Mouse (Mus musculus) midbrain, postnatal 0 days (tissue): ENCODE measurements around the gene Sorbs1. TPM values are rescaled to one million over a fixed set of nuclear protein-coding genes. Genes with fewer than 3 reads are reported as not detected.

Experiments
- ATAC-seq: fragments of 200-750 bp; cut with Nextera tagmentation; 2 replicates; pipeline ENCODE4 v1.8.0; 2017; ENCODE audit warnings: moderate number of reproducible peaks, mild to moderate bottlenecking, moderate TSS enrichment, moderate library complexity; ENCODE audit not compliant: low FRiP score
- DNase-seq: peaks from one replicate; pipeline ENCODE4 v3.0.0-alpha.2; 2015; ENCODE audit warnings: low spot score
- H3K27ac ChIP-seq: fragments of 300-500 bp; sonication (generic); 2 replicates; pipeline ENCODE4 v1.5.1; 2014; ENCODE audit warnings: low read depth, mild to moderate bottlenecking, low read length, mixed read lengths
- H3K27me3 ChIP-seq: fragments of 300-500 bp; sonication (generic); 2 replicates; pipeline ENCODE4 v1.6.1; 2014; ENCODE audit warnings: low read length, control low read depth, mixed read lengths; ENCODE audit not compliant: insufficient read depth
- H3K36me3 ChIP-seq: fragments of 300-500 bp; sonication (generic); 2 replicates; pipeline ENCODE4 v1.6.1; 2014; ENCODE audit warnings: low read length, control low read depth, mixed read lengths; ENCODE audit not compliant: insufficient read depth
- H3K4me1 ChIP-seq: fragments of 300-500 bp; sonication (generic); 2 replicates; pipeline ENCODE4 v1.6.1; 2014; ENCODE audit warnings: mild to moderate bottlenecking, control low read depth, antibody characterized with exemption, low read length, mixed read lengths; ENCODE audit not compliant: insufficient read depth
- H3K4me2 ChIP-seq: fragments of 300-500 bp; sonication (generic); 2 replicates; pipeline ENCODE4 v1.6.1; 2014; ENCODE audit warnings: low read depth, mild to moderate bottlenecking, low read length, mixed read lengths; ENCODE audit not compliant: poor library complexity, severe bottlenecking
- H3K4me3 ChIP-seq: fragments of 300-500 bp; sonication (generic); 2 replicates; pipeline ENCODE4 v1.5.1; 2014; ENCODE audit warnings: low read depth, mild to moderate bottlenecking, low read length, moderate library complexity
- H3K9ac ChIP-seq: fragments of 300-500 bp; sonication (generic); replicated peaks from 2 replicates; pipeline ENCODE4 v1.6.1; 2014; ENCODE audit warnings: mild to moderate bottlenecking, low read length, moderate library complexity, mixed read lengths; ENCODE audit not compliant: poor library complexity, severe bottlenecking
- H3K9me3 ChIP-seq: fragments of 300-500 bp; sonication (generic); 2 replicates; pipeline ENCODE4 v1.6.1; 2016; ENCODE audit warnings: low read length, control low read depth
- CTCF ChIP-seq: IDR thresholded peaks from 2 replicates; pipeline ENCODE4 v1.5.1; 2016; ENCODE audit warnings: antibody characterized with exemption, mild to moderate bottlenecking
- WGBS: fragments of 180-500 bp; shearing (Covaris S2); extraction: QIAGEN DNeasy Blood & Tissue Kit; methylation state at CpG from one replicate; pipeline ENCODE4 v1.1.7; 2014; 5-methylcytosine and 5-hydroxymethylcytosine counted together
- polyA plus RNA-seq: library from polyadenylated mRNA; unstranded; fragments of >200 nt; fragmentation: Nextera tagmentation; extraction: Ambion mirVana; gene quantifications from 2 replicates; pipeline ENCODE4 v1.2.1, GENCODE M21; 2015
- total RNA-seq: library from RNA; depleted of rRNA; stranded (reverse); fragments of >200 nt; gene quantifications from 2 replicates; pipeline ENCODE4 v1.2.3, GENCODE M21; 2014

The Sorbs1 gene
- total and polyA plus RNA-seq, 2 experiments from 2014 or later, result 53.1 to 60.4 TPM

DNA sequence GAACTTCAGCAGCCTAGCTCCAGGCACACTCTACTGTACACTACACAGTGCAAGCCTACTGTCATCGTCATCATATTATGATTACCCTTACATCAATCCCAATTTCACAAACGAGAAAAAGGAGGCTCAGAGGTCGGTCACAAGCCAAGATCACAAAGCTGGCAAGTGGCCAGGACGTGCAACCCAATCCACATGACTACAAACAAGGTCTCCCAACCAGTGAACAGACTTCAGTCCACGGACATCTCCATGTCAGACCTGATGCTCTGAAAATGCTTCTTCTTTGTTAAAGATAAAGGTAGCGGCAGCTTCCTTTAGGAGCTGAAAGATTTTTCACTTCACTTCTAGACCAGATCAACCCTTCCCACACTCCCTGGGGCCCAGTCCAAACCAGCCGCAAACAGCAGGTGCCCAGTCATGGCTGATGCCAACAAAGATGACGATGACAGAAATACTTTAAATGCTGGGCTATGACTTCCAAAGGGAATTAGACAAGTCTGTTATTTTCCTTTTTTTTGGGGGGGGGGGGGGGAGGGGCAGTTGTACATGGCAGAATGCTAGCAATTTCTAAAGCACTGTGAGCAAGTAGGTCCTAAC lies 80.2 kb downstream of the Sorbs1 start:
- whole genome bisulfite sequencing, result 50% methylated on average over 8 of the region's 8 CpGs
- Histone ChIP-seq H3K9ac (no peak overlapping the region), H3K27ac (peak overlapping the region; percentile 75), H3K27me3 (no peaks in the 10 kb centered on the region), H3K36me3 (peaks cover 2% of the 10 kb centered on the region; the same call in 1 of the 2 replicates), H3K4me2 (no peak overlapping the region), H3K9me3 (no peaks in the 10 kb centered on the region), H3K4me3 (no peak overlapping the region), H3K4me1 (peaks cover 15% of the 10 kb centered on the region)
- 0 out of 2 replicates have a peak, but pooled peaks have one; percentile 6 for ATAC-seq
- no peak for TF ChIP-seq CTCF
- DNase-seq, result no peak

- H3K27ac ChIP-seq, result no peak overlapping the region
- peaks cover 7% of the 10 kb centered on the region; the same call in 1 of the 2 replicates for H3K4me1 ChIP-seq
- no peak for ATAC-seq
- 79% methylated on average over 4 of the region's 4 CpGs for WGBS
- no peak for DNase-seq
- no peak overlapping the region for H3K4me3 ChIP-seq
- H3K9me3 ChIP-seq, result no peaks in the 10 kb centered on the region
- H3K9ac ChIP-seq, result no peak overlapping the region
- H3K36me3 ChIP-seq, result peaks cover 2% of the 10 kb centered on the region; the same call in 1 of the 2 replicates
- no peaks in the 10 kb centered on the region for H3K27me3 ChIP-seq
- no peak for TF ChIP-seq CTCF
- H3K4me2 ChIP-seq, result no peak overlapping the region
Measured at GRCm38 (mm10) chr19:40431969-40432368, 81.6 kb downstream of the Sorbs1 start.

DNA sequence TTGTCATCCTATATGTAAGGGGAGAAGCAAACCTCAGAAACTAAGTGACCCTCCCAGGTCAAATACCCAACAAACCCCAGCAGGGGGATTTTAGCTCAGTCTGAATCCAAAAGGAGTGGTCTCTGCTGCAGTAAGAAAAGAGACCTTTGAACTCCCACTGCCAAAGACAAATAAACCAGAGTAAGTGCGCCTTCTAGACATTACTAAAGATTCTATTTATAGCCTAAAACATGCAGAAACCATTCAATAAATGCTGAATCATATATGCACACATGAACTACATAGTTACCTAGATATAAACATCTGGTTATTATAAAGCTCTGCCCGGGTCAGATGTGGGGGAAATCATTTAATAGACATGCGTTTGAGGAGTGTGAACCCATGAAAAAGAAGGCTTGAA lies 84.0 kb downstream of the Sorbs1 start:
- H3K36me3 ChIP-seq, result no peaks in the 10 kb centered on the region
- no peak overlapping the region for H3K4me3 ChIP-seq
- no peak overlapping the region for H3K27ac ChIP-seq
- no peaks in the 10 kb centered on the region for H3K27me3 ChIP-seq
- no peak overlapping the region for H3K9ac ChIP-seq
- DNase-seq (no peak), ATAC-seq (no peak)
- no peaks in the 10 kb centered on the region for H3K9me3 ChIP-seq
- H3K4me1 ChIP-seq, result peaks cover 3% of the 10 kb centered on the region; the same call in 1 of the 2 replicates
- no peak overlapping the region for H3K4me2 ChIP-seq
- no peak for TF ChIP-seq CTCF
- 84% methylated on average over 3 of the region's 3 CpGs for WGBS

DNA sequence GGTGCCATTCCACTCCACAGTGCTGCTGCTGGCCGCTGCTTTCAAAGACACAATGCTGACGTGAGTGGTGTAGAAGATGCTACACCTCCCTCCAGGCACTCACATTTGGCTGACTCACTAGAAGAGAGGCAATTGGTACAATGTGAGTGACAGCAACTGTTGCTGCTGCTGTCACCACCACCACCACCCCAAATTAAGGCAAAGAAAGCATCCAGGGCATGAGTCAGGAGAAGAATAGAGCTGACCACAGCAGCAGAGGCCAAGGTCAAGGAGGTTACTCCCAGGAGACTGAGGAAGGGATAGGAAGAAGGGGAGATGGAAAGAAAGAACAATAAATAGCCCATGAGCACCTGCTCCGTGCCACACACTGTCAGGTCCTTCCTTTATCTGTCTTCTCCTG lies 84.4 kb downstream of the Sorbs1 start:
- no peaks in the 10 kb centered on the region for H3K27me3 ChIP-seq

GRCm38 (mm10) chr19:40426103-40426960 lies 87.2 kb downstream of the Sorbs1 start:
- Histone ChIP-seq H3K36me3 (no peaks in the 10 kb centered on the region), H3K4me3 (no peak overlapping the region), H3K9ac (no peak overlapping the region), H3K9me3 (no peaks in the 10 kb centered on the region), H3K4me2 (no peak overlapping the region), H3K27ac (peak overlapping the region; percentile 55), H3K27me3 (no peaks in the 10 kb centered on the region), H3K4me1 (no peaks in the 10 kb centered on the region)
- 76% methylated on average over 16 of the region's 16 CpGs for WGBS
- TF ChIP-seq CTCF, result no peak
- ATAC-seq, result 0 out of 2 replicates have a peak, but pooled peaks have one; percentile 47
- peak; percentile 68 for DNase-seq

More for the DNA sequence above, 84.4 kb downstream of the Sorbs1 start:
- H3K36me3 ChIP-seq, result no peaks in the 10 kb centered on the region
- no peak overlapping the region for H3K27ac ChIP-seq
- ATAC-seq (no peak), DNase-seq (no peak)
- WGBS, result 76% methylated on average over 3 of the region's 3 CpGs
- H3K4me1 ChIP-seq, result no peaks in the 10 kb centered on the region; the same call in 1 of the 2 replicates
- H3K9me3 ChIP-seq, result no peaks in the 10 kb centered on the region
- TF ChIP-seq CTCF, result no peak
- no peak overlapping the region for H3K9ac ChIP-seq
- H3K4me2 ChIP-seq, result no peak overlapping the region
- H3K4me3 ChIP-seq, result no peak overlapping the region

DNA sequence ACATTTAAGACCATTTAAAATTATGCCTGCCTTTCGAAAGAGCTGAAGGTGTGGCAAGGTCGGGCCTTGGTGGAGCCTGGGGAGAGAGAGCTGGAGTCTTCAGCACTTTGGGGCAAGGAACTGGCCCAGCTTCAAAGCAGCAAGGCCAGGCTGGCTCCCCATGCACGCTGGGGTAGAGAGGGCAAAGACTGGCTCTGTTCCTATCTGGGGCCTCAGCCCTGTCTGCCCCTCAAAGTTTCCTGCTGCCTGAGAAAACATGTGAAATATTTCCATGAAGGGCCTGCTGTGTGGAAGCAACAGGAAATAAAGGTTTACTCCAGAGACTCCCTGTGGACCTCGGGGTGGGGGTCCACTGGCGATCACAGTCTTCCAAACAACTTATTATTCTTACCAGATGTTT lies 88.3 kb downstream of the Sorbs1 start:
- no peaks in the 10 kb centered on the region for H3K9me3 ChIP-seq
- TF ChIP-seq CTCF, result no peak
- ATAC-seq (no peak), DNase-seq (no peak)
- no peak overlapping the region for H3K4me3 ChIP-seq
- H3K27me3 ChIP-seq, result no peaks in the 10 kb centered on the region
- no peak overlapping the region for H3K27ac ChIP-seq
- 68% methylated on average over 5 of the region's 5 CpGs for WGBS
- no peaks in the 10 kb centered on the region for H3K36me3 ChIP-seq
- H3K9ac ChIP-seq, result no peak overlapping the region
- H3K4me2 ChIP-seq, result no peak overlapping the region
- no peaks in the 10 kb centered on the region for H3K4me1 ChIP-seq
